Mouse (Mus musculus) liver, adult (tissue): ENCODE results near the gene Wdpcp.
A peak's percentile ranks its signal among the peaks of the same experiment; 100 is the strongest.

Experiments used
- GATA4 ChIP-seq: IDR thresholded peaks from 2 replicates; pipeline ENCODE4 v1.6.1; 2014; ENCODE audit warnings: mild to moderate bottlenecking, low read length; ENCODE audit not compliant: insufficient replicate concordance

Wdpcp gene

DNA sequence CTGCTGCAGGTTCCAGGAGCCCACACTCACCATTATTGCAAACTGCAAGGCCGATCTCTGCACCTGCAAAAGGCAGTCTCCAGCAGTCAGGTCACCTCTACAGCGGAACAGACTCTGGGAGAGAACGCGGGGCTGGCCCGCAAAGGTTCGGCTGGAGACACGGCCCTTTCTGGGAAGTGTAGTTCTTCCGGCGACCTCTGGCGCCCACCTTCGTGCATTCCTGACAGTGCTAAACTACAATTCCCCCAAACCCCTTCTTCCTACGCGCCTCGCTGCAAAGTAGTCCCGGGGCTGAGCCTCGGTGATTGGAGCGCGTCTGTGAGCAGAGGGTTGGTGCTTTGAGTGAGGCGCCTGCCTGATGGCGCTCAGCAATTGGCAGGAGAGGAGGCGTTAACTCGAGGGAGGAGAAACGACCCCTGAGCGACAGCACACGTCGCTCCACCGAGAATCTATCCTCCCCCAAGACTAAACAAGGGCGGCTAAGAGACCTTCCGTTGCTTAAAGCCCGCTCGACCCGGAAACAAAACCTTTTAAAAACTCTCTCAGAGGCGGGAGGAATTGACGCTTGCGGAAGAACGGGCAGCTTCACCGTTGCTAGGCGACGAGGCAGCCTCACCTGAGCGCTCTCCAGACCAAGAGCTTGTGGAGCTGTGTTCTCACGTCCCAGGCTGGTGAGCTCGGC is at the start of gene Wdpcp, which contains the start of gene Mdh1:
TSS of gene Wdpcp (plus strand) at position 536 of the 682 bp plus-strand sequence.
TSS of gene Mdh1 (minus strand) at position 668 of the 682 bp plus-strand sequence.
- TF ChIP-seq GATA4, result no peak

DNA sequence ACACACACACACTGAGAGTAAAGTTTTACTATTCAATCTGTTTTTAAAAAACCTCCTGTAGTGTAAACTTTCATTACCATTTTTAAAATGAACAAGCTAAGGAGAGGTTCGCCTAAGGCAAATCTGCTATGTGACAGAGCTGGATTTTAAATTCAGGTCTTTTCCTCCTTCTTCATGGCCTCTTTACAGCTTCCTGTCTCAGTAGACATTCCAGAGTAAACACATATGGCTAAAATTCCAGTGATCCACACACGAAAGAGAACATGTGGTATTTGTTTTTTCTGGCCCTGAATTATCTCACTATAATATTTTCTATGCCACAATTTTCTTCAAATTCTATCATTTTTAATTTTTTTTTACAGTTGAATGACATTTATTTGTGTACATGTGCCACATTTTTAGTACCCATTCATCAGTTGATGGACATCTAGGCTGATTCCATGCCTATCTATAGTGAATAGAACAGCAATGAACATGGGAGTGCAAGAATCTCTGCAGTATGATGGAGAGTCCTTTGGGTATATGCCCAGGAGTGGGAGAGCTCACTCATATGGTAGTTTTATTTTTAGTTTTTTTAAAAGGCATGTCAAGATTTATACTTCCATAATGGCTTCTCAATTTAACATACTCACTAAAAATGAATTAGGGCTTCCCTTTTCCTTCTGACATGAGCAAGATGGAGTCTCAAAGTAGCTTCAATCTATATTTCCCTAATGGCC is 43.2 kb upstream of the Wdpcp start:
- no peak for TF ChIP-seq GATA4

DNA sequence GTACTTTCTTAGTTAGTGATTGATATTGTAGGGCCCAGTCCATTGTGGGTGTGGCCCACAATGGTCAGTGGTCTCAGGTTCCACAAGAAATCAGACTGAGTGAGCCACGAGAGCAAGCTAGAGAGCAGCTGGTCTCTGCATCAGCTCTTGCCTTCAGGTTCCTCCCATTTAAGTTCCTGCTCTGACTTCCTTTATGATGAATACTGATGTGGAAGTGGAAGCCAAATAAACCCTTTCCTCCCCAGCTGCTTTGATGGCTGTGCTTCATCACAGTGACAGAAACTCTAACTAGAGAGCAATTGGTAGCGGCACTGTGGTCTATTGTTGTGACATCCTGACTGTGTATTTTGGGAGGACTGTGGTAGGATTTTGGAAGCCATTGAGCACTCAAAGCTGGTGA is 32.0 kb upstream of the Wdpcp start:
- no peak for TF ChIP-seq GATA4

DNA sequence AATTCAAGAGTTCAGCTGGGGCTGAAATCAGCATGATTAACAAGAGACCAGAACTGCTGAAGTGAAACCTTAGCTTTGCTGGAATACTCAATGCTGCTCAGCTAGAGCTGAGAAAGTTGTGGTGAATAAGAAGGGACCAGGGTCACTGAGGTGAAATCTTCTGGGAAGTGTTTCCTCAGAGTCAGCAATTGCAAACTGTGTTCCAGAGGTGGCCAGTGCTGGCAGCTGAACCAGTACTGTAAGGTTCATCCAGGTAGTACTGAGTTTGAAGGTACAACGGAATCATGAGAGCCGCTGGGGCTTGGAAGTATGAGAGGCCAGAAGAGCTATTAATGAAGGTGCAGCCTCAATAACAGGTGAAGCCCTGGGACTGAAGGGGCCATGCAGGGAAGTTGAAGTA is 31.4 kb upstream of the Wdpcp start:
- no peak for TF ChIP-seq GATA4

DNA sequence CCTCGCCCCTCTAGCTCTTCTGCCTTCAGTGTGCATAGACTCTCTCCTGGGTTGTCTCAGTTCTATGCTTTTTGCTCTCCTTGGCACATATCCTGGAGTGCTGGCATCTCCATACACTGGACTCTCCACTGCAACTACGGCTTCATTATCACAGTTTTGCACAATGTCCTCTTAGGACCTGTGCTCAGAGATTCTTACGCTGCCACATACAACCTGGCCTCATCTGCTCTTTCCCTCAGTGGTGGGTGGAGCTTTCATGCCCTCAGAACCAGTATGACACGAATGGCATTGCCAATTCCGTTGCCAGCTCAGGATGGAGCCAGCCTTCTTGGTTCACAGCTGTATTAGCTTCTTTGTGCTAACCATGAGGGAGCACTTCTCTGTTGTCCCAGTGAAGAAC is 29.3 kb upstream of the Wdpcp start:
- no peak for TF ChIP-seq GATA4

DNA sequence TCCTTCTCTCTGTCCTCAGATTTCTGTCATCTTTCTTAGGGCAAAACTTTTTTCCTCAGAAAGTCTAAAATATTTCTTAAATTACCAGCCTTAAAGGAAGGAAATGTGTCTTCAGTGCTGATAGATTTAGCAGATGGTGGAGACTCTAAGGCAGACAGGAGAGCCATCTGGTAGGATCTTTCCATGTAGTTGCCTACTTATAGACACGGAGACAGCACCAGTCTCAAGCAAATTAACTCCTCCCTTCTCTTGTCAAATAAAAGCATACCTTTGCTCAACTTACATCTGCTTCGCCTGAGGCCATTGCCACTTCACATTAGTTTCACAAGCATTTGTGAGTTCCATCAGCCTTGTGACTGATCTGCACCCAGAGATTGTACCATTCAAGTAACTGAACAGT is 27.0 kb upstream of the Wdpcp start:
- TF ChIP-seq GATA4, result no peak

DNA sequence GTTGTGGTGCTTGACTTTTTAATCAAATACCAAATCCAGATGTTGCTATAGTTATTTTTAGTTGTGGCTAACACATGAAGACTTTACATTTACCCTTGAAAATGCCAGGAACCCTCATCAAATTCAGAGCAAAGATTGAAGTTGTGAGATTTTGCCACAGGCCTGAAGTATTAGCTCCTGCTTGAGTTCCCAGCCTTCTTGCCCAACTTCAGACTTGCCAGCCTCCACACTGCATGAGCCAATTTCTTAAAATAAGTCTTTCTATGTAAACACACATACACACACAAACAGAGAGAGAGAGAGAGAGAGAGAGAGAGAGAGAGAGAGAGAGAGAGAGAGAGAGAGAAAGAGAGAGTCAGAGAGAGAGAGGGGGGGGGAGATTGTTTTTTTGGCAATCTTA is 26.1 kb upstream of the Wdpcp start:
- no peak for TF ChIP-seq GATA4

DNA sequence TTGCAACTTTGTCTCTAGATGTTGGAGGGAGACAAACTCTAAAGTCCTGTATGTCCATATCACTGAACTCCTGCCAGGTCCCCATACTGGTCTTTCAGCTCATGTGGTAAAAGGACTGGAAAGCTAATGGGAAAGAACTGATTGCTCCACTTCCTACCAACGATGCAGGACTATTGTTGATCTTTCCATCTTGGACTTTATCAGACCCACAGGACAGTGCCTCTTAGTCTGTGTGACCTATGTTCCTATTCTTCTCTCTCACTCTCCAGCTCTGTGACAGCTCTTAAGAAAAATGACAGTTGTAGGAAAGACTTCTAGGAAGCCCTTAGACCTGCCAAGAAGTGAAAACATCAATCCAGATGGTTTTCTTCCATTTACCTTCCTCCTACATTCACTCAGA is 25.4 kb upstream of the Wdpcp start:
- no peak for TF ChIP-seq GATA4

DNA sequence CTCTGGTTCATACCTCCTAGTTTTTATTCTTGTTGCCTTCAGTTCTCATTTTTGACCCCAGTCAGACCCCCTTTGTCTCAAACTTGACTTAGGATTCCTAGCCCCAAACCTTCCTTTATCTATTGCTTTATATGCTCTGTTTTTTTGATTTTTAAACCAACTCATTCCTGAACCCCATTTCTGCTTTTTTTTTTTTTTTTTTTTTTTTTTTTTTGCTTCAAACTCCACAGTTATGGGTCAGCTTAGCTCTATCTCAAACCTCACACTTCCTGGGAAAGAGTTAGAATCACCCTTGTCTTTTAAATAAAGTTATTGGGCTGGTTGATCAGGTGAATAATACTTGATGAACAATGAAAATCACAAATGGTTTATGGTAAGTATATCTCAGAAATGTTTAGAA is 24.5 kb upstream of the Wdpcp start:
- TF ChIP-seq GATA4, result no peak

DNA sequence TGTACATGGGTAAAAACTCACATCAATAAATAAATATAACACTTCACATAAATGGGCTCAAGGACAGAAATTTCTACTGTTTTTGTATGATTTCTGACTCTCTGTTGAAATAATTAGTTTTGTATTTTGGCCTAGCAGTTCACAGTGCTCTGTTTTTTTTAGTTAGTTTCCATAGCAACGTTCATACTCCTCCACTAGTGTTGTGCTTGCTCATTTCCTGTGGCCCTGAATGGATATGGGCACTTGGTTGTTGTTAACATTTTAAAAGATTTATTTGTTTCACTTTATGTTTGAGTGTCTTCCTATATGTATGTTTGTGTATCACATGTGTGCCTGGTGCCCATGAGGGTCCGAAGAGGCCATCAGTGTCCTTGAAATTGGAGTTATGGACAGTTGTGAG is 23.0 kb upstream of the Wdpcp start:
- no peak for TF ChIP-seq GATA4

DNA sequence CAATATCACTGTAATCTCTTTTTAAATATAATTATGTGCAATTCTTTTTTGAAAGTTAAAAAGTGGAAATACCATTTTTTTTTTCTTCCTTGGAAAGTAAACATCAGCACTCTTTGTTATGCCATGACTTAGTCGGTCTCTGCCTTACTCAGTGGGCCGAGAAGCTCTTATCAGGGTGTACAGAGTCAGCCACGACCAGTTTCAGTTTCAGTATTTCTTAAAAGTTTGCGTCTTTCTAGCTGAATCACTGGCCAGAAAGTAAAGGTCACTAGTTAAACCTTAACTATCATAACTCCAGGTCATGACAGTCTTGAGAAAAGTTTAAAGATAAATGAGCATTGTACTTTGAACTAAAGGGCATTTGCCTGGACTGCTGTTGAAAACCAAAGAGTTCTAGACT is 22.3 kb upstream of the Wdpcp start:
- peak; percentile 82 for TF ChIP-seq GATA4

DNA sequence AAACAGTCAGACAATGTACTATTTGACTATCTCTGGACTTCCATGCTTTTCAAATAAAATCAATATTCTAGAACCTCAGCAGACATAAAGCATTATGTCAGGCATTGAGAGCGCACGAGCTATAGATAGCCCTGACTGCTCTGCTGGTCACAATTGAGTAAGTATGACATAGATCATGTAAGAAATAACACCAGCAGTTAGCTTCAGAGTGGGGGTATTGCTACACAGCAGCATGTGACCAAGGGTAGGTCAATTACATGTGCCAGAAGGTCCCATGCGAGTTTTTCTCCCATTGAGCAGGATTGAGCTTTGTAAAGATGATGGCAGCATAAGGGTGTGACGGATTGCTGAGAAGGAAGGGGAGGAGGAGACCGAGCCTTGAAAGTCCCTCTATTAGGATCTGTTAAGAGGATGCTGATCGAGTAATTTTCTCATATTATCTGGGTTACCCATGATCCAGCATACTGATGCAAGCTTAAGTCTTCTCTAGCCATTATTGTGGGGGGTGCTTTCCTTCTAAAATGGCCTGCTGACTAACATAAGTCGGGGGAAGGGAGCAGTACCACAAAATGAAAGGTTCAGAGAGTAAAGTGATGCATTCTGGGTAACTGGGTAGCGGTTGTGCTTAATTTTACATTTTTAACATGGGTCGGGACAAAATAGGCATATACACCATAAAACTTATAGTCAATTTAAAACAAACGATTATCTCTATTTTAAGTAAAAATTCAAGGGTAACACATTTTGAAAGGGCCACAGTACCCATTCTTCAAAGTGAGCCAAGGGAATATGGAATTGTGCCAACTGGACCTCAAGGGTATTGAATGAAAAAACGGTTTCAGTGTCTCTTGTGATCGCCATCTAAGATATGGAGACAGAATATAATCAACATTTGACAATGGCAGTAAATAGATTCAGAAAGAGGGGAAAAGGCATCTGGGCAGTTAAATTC is 21.5 kb upstream of the Wdpcp start:
- no peak for TF ChIP-seq GATA4

DNA sequence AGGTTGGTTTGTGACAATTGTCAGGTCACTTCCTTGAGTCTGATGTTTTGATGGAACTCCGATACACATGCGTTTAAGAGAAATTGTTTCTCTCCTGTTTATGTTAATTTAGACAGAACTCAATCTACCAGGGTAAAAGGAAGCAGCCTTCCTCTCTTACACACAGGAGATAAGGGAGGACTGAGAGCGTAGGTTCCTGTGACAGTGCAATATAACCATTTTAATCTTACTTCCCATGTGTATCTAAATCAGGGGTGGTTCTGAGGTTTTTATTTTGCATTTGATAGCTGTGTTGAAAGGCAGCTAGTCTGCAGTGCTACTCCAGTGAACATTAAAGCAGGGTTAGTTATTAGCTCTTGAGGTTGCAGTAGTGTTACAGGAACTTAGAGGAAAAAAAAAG is 20.0 kb upstream of the Wdpcp start:
- TF ChIP-seq GATA4, result no peak

DNA sequence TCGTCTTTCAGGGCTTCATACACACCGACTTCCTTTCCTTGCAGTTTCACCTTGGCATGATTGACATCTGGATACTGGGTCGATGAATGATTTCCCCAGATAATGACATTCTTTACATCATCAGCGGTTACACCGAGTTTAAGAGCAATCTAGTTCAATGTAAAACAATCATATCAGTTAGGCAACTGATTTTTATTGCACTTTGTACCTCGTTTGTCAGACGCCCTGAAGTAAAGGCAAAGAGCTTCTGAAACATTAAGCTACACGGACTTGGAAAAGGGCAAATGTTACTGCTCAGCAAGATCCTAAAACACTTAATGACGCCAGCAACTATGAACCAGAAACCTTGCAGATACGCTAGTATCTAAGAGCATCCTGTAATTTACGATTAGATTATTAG is 12.3 kb upstream of the Wdpcp start:
- TF ChIP-seq GATA4, result no peak

DNA sequence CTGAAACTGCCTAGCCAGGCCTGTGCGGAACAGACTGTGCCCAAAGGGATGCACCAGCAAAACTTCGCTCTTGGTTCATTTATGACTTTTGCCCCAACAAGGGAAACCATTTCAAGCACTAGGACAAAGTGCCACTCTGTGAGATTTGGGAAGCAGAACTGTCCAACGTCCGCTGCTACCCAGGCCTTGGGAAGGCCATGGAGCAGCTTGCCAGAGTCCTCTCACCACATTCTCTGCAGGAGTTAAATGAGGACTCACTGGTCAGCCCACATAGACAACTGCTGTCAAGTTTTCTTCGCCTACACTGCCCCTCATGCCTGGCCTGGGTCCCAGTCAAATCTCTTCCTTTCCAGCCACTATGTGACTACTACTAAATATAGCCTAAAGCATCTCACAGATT is 10.7 kb upstream of the Wdpcp start:
- TF ChIP-seq GATA4, result no peak
